Mouse (Mus musculus): ENCODE results near the gene Cbx4. TPM values are rescaled to one million over a fixed set of nuclear protein-coding genes. Genes with fewer than 3 reads are reported as not detected.

Cbx4 gene
- polyA plus RNA-seq, 1 experiment: 17.2 TPM

GRCm38 (mm10) chr11:119080461-119081147, 5.4 kb downstream of the Cbx4 start:
- DNase-seq (ENCODE audit: low read depth in 1 of 2, low spot score in 2 of 2): no peak
- no peak overlapping the region for H3K4me3 ChIP-seq (ENCODE audit: extremely low read depth, insufficient read depth, insufficient read length)
- H3K4me1 ChIP-seq (ENCODE audit: control insufficient read depth, insufficient read depth, insufficient read length): peaks cover 13% of the 10 kb centered on the region
- 94% methylated on average over 33 of the region's 33 CpGs for WGBS
- H3K36me3 ChIP-seq (ENCODE audit: control insufficient read depth, insufficient read depth, low read length): peaks cover 26% of the 10 kb centered on the region
- H3K27me3 ChIP-seq (ENCODE audit: control insufficient read depth, insufficient read depth, low read length): no peaks in the 10 kb centered on the region
- H3K27ac ChIP-seq (ENCODE audit: insufficient read depth, low read length): no peak overlapping the region
- TF ChIP-seq CTCF (IDR thresholded peaks at IDR 0.05; ENCODE audit: extremely low read depth, insufficient read depth, insufficient read length, insufficient replicate concordance) (no peak), POLR2A (IDR thresholded peaks at IDR 0.05; ENCODE audit: low read depth, low read length) (no peak)

DNA sequence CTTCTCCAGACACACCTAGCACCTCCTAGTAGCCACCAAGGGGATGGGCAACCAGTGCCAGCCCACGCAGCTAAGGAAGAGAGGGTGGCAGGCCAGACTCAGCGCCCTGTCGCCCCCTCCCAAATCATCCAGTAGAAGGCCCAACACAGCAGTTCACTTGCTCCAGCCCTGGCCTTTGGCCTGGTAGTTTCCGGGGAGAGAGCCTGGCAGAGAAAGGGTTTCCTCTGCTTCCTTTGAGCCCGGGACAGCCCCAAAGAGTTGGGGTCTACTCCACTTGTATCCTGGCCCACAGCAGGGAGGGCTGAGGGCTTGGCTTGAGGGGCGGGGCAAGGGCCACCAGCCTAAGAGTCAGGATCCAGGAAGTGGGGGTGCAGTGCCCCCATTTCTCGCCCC, 6.6 kb downstream of the Cbx4 start:
- Histone ChIP-seq H3K36me3 (ENCODE audit: control insufficient read depth, insufficient read depth, low read length) (peaks cover 26% of the 10 kb centered on the region), H3K27ac (ENCODE audit: insufficient read depth, low read length) (peak overlapping the region; percentile 7; the same call in 1 of the 2 replicates), H3K4me1 (ENCODE audit: control insufficient read depth, insufficient read depth, insufficient read length) (peaks cover 14% of the 10 kb centered on the region), H3K27me3 (ENCODE audit: control insufficient read depth, insufficient read depth, low read length) (no peaks in the 10 kb centered on the region), H3K4me3 (ENCODE audit: extremely low read depth, insufficient read depth, insufficient read length) (no peak overlapping the region)
- no peak for TF ChIP-seq POLR2A (IDR thresholded peaks at IDR 0.05; ENCODE audit: low read depth, low read length)
- no peak for TF ChIP-seq CTCF (IDR thresholded peaks at IDR 0.05; ENCODE audit: extremely low read depth, insufficient read depth, insufficient read length, insufficient replicate concordance)
- DNase-seq (ENCODE audit: low read depth in 1 of 2, low spot score in 2 of 2): no peak
- 82% methylated on average over 7 of the region's 7 CpGs for WGBS

- 73% methylated on average over 24 of the region's 27 CpGs for WGBS
- Histone ChIP-seq H3K27ac (ENCODE audit: insufficient read depth, low read length) (peak overlapping the region; percentile 7; the same call in 1 of the 2 replicates), H3K4me3 (ENCODE audit: extremely low read depth, insufficient read depth, insufficient read length) (no peak overlapping the region), H3K4me1 (ENCODE audit: control insufficient read depth, insufficient read depth, insufficient read length) (peaks cover 10% of the 10 kb centered on the region), H3K27me3 (ENCODE audit: control insufficient read depth, insufficient read depth, low read length) (no peaks in the 10 kb centered on the region), H3K36me3 (ENCODE audit: control insufficient read depth, insufficient read depth, low read length) (peaks cover 26% of the 10 kb centered on the region)
- DNase-seq (ENCODE audit: low read depth in 1 of 2, low spot score in 2 of 2): no peak
- TF ChIP-seq CTCF (IDR thresholded peaks at IDR 0.05; ENCODE audit: extremely low read depth, insufficient read depth, insufficient read length, insufficient replicate concordance) (no peak), POLR2A (IDR thresholded peaks at IDR 0.05; ENCODE audit: low read depth, low read length) (no peak)
Measured at GRCm38 (mm10) chr11:119078691-119079444, 7.2 kb downstream of the Cbx4 start.

GRCm38 (mm10) chr11:119077755-119078154, 8.3 kb downstream of the Cbx4 start:
- no peak overlapping the region for H3K27ac ChIP-seq (ENCODE audit: insufficient read depth, low read length)
- H3K36me3 ChIP-seq (ENCODE audit: control insufficient read depth, insufficient read depth, low read length): peaks cover 26% of the 10 kb centered on the region
- H3K4me3 ChIP-seq (ENCODE audit: extremely low read depth, insufficient read depth, insufficient read length): no peak overlapping the region
- no peak for DNase-seq (ENCODE audit: low read depth in 1 of 2, low spot score in 2 of 2)
- H3K27me3 ChIP-seq (ENCODE audit: control insufficient read depth, insufficient read depth, low read length): no peaks in the 10 kb centered on the region
- H3K4me1 ChIP-seq (ENCODE audit: control insufficient read depth, insufficient read depth, insufficient read length): peaks cover 9% of the 10 kb centered on the region
- TF ChIP-seq CTCF (IDR thresholded peaks at IDR 0.05; ENCODE audit: extremely low read depth, insufficient read depth, insufficient read length, insufficient replicate concordance): no peak
- no peak for TF ChIP-seq POLR2A (IDR thresholded peaks at IDR 0.05; ENCODE audit: low read depth, low read length)
- 91% methylated on average over 4 of the region's 4 CpGs for WGBS

GRCm38 (mm10) chr11:119075805-119076204, 10.2 kb downstream of the Cbx4 start:
- 6% methylated on average over 5 of the region's 5 CpGs for WGBS
- H3K4me1 ChIP-seq (ENCODE audit: control insufficient read depth, insufficient read depth, insufficient read length): peaks cover 7% of the 10 kb centered on the region
- no peaks in the 10 kb centered on the region for H3K27me3 ChIP-seq (ENCODE audit: control insufficient read depth, insufficient read depth, low read length)
- no peak for DNase-seq (ENCODE audit: low read depth in 1 of 2, low spot score in 2 of 2)
- peak overlapping the region; percentile 10; the same call in 1 of the 2 replicates for H3K27ac ChIP-seq (ENCODE audit: insufficient read depth, low read length)
- no peak for TF ChIP-seq CTCF (IDR thresholded peaks at IDR 0.05; ENCODE audit: extremely low read depth, insufficient read depth, insufficient read length, insufficient replicate concordance)
- TF ChIP-seq POLR2A (IDR thresholded peaks at IDR 0.05; ENCODE audit: low read depth, low read length): no peak
- H3K4me3 ChIP-seq (ENCODE audit: extremely low read depth, insufficient read depth, insufficient read length): no peak overlapping the region
- H3K36me3 ChIP-seq (ENCODE audit: control insufficient read depth, insufficient read depth, low read length): peaks cover 13% of the 10 kb centered on the region

DNA sequence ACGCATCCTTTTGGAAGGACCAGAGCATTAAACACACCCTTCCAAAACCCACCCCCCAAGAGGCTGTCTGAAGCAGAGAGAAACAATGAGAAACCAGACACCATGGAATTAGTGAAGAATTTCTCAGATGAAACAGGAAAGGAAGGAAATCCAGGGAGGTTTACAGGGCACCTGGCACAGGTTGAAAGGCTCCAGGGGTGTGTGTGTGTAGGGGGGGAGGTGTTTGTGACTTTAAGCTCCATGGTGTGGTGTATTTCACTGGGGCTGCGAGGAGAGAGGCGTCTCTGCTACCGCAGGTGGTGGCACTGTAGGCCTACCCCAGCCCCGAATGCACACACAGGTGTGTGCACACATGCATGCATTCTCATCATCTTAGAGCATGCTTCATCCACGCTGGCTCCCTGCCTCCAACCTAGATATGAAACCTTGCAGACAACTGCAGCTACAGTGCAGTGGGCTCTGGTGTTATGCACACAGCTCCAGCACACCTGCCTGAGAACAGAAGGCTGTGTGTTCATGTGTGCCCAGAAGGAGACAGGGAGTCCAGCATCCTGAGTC, 12.1 kb downstream of the Cbx4 start:
- TF ChIP-seq POLR2A (IDR thresholded peaks at IDR 0.05; ENCODE audit: low read depth, low read length) (no peak), CTCF (IDR thresholded peaks at IDR 0.05; ENCODE audit: extremely low read depth, insufficient read depth, insufficient read length, insufficient replicate concordance) (no peak)
- no peak for DNase-seq (ENCODE audit: low read depth in 1 of 2, low spot score in 2 of 2)
- WGBS: 62% methylated on average over 6 of the region's 6 CpGs
- H3K36me3 ChIP-seq (ENCODE audit: control insufficient read depth, insufficient read depth, low read length): no peaks in the 10 kb centered on the region
- H3K4me1 ChIP-seq (ENCODE audit: control insufficient read depth, insufficient read depth, insufficient read length): peaks cover 7% of the 10 kb centered on the region; the same call in 1 of the 2 replicates
- H3K27ac ChIP-seq (ENCODE audit: insufficient read depth, low read length): no peak overlapping the region
- no peak overlapping the region for H3K4me3 ChIP-seq (ENCODE audit: extremely low read depth, insufficient read depth, insufficient read length)
- H3K27me3 ChIP-seq (ENCODE audit: control insufficient read depth, insufficient read depth, low read length): no peaks in the 10 kb centered on the region

Data from spleen, adult 2 months (tissue).